Mouse (Mus musculus) cerebellum, adult 11-12 months (tissue): Measurements from ENCODE around the gene Rnf208.

Source experiments
- DNase-seq: peaks from one replicate; pipeline ENCODE4 v3.0.0; 2022

Rnf208 gene

GRCm38 (mm10) chr2:25242101-25242506, at the start of gene Rnf208, which contains the start of gene Cysrt1:
Gene Rnf208 (plus strand): TSS chr2:25242255.
Gene Cysrt1 (minus strand): TSS chr2:25242452.
- peak; percentile 60 for DNase-seq

DNA sequence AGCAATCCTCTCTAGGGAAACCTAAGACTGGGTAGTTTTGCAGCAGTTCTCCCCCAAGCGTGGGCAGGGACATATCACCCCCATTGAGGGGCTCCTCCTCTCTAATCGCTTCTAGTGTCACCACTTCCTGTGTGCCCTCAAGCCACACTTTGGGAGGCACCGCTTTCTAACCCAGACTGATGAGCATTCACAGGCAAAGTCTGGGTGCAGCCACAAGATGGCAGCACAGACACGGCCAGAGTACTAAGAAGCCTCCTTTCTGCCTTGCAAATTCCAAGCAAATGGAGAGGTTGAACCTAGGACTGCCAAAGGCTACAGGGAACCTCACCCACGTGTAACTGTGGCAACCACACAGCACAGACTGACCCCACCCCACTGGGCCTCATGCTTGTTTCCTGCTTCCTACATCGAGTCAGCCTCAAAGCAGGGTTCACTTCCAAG, 48.7 kb upstream of the Rnf208 start:
- peak; percentile 83 for DNase-seq

GRCm38 (mm10) chr2:25194006-25194405, 48.0 kb upstream of the Rnf208 start:
- no peak for DNase-seq

- DNase-seq: no peak
These were observed 47.4 kb upstream of the Rnf208 start for GRCm38 (mm10) chr2:25194486-25195171.

DNA sequence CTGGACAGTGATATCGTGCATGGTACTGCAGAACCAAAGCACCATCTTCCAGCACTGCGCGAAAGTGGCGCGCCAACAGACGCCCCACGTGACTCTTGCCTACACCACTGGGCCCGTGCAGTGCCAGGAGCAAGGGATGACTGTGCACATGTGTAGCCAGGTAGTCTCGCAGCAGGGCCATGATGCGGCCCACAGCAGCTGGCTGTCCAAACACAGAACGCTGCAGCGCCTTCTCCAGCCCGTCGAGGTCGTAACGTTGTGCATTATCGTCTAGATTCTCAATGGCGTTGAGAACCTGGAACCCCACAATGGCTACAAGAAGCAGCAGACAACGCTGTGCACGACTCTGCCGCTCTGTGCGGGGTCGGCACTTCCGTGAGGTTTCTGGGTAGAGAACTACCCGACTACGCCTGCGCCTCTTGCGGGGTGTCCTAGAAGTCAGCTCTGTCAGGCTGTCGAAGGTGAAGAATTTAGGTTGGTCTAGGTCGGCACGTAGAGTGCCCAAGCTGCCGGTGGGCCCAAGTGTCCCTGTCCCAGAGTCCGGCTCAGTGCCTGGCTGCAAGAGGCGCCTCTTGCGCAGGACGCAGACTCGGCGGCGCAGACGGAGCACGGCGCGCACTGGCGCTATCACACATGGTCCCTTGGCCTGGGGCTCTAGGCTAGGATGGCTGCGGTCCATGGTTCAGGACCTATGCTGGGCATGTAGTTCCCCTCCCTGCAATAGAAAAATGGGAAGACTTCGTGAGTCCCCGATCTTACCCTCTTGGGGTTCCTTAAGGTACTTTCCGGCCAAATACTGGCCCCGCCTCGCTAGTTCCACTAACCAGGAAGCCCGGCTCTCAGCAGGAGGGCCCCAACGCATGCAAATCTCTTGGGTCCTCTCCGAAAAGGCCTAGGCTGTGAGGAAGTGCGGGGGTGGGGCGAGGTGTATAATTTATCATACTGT, 46.6 kb upstream of the Rnf208 start:
- no peak for DNase-seq

DNA sequence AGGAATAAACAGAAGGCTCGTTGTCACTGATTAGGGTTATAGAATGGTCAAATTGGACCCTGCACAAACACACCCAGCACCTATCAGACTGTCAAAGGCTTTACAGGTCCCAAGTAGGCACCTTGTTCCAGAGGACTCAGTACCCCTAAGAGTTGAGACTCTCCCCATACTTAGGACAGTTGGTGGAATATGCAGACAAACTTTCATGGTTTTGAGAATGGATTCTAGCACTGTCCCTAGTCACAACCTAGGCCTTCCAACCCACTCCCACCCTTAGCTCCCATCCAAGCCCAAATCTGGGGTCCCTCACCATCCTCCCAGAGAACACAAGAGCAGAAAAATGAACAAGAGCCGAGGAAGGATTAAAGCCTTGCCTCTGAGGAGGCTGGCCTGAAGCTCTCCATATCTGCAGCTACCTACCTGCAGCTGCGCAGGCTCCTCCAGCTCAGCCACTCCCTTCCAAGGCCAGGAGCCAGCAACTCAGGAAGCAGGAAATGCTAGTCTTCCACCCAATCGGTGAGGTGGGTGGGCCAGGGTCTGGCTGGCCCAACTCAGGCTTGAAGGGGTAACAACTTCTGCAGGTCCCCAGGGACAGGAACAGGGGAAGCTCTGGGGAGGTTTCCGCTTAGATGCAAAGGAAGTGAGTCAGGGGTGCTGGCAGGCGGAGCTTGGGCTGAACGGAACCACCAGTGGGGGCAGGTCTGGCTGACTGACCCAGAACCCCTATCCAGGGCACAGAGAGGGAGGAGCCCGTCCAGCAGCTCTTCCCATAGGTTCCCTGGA, 45.7 kb upstream of the Rnf208 start, which contains the start of gene Tor4a:
TSS of gene Tor4a (minus strand) at position 715 of the 783 bp plus-strand sequence.
- DNase-seq: no peak

- DNase-seq: no peak
These were observed 44.9 kb upstream of the Rnf208 start for GRCm38 (mm10) chr2:25197191-25197590.

DNA sequence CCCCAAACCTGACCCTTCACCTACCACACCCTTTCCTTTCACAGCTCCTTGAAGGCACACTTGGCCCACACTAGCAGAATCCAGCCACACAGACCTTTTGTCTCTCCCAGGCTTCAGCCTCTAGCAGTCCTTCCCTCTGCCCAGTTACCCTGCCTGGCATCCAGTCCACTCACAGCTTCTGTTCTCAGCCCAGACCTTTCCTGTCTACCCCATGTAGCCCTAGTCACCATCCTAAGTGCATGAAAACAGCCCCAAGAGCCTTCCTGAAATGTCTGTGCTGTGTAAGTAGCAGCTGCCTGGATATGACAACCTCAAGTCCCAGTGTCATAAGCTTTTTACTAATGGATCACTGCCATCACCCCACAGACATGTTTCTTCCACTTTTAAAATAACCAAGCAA, 44.1 kb upstream of the Rnf208 start:
- DNase-seq: no peak

DNA sequence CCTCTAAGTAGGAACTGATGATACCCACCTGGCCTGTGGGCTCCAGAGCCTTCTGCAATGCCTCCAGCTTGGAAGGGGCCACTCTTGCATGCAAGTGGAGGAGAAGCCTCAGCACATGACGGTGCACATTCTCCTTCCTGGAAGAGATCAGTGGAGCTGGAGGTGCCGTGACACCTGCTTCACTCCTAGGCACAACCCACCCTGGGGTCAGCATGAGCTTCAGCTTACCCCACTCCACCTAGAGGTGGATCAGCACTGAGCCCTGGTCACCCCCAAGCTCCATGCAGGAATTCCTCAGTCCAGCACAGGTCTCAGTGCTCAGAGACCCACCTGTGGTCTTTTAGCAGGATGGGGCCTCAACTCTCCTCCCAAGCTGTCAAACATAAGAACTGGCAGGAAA, 41.4 kb upstream of the Rnf208 start:
- DNase-seq: no peak

DNA sequence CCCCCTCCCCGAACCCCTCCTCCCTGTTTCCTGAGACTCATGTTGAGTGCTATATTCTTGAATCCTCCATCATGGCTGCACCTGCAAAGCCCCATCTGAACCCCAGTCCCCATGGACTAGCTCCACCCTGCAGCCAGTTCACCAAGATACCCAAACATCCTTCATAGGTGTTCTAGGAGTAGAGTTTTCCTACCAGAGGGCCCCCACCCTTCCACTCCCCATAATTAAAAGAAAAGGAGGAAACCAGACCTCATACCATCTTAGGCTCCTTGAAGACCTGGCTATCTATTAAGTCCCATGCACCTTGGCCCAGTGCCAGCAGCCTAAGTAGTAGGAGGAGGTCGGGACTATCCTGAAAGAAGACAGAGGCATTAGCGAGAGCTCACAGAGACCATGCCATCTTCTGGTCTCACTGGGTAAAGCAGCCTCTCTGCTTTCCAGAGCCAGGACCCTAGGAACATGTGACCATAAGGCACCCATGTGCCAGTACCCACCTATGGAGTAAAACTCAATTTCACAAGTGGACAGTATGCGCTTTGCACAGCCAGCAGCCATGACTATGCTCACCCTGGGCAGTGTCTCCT, 38.3 kb upstream of the Rnf208 start:
- DNase-seq: no peak

DNA sequence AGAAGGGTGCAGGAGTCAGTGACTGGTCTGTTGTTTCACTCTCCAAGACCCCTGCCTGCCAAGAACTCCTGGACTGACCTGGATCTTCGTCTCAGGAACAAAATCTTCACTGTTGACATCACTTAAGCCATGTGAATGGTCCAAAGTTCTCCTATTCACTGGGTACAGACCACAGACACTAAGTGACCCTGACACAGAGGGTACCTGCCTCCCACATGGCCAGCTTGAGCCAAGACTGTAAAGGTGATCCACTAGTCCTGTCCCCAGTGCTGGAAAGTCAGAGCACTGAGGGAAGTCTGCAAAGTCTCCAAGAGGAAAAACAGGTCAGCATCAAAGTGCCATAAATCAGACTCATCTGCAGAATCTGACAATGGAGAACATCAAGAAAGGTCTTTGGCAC, 34.5 kb upstream of the Rnf208 start:
- DNase-seq: no peak

GRCm38 (mm10) chr2:25210686-25211085, 31.4 kb upstream of the Rnf208 start:
- DNase-seq: no peak

DNA sequence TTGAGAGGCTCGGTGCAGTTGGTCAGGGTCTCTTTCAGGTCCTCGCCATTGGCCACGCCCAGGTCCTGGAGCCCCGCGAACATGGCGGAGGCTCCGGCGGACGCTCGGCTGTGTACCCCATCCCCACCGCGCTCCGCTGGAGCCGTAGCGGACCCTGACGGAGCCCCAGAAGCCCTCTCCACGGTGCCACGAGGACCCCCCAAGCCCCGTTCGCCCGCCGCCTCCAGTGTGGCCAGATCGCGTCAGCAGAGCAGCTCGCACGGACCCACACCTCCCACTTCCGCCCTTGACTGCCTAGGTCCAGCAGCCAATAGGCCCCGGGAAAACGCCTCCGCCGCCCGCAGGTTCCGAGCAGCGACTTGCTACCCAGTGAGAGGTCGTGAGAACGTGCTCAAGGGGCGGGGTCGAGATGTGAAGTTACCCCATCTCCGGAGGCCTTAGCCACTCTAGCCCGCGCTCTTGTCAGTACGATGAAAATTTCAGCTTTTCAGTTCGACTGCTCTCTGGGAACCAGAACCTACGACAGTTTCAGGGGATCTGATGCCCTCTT, 30.9 kb upstream of the Rnf208 start, which contains the start of gene Nelfb:
TSS of gene Nelfb (minus strand) at position 369 of the 550 bp plus-strand sequence.
- peak; percentile 84 for DNase-seq

DNA sequence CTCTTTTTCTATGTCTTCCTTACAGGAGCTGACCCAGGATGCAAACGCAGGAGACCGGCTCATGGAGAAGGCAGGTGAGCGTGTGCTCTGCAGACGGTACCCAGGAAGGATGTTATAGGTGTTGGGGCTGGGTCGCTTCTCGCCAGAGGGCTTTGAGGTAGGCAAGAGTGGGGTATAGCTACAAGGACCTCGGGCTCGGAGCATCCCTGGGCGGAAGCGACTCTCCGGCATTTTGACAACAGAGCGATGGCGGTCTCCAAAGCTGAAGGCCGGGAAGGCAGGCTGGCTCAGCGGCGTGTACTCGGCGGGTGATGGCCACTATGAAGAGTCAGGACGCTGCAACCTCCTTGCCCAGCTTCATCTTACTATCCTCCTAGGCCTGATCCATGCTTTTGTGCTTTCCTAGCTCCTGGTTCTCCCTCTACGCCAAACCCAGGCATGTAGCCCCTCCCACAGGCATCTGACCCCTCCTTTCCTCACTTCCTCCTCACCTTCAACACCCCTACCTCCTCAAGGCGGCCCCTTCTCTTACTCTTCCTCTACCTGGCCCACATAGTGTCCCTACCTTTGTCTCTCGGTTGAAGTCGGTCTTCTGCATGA, 28.7 kb upstream of the Rnf208 start:
- no peak for DNase-seq

DNA sequence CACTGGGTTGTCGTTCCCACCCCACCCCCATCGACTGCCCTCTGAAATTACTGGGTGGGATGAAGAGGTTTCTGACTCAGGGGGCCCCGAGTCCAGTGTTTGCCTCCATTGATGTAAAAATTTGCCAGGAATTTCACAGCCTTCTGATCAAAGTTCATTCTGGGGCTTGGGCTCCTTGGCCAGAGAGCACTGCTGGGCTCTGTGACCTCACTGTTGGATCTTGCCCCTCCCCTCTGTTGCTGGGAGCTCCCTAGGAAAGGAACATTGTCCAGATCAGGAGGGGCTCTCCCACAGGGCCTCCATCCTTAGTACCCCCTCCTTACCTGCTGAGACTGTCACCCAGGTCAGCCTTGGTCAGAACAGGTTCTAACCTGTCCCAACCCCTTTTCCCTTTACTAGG, 27.6 kb upstream of the Rnf208 start, which contains the start of gene Stpg3:
TSS of gene Stpg3 (minus strand) at position 194 of the 400 bp plus-strand sequence.
- no peak for DNase-seq

GRCm38 (mm10) chr2:25217666-25218065, 24.4 kb upstream of the Rnf208 start:
- no peak for DNase-seq

GRCm38 (mm10) chr2:25218445-25218844, 23.6 kb upstream of the Rnf208 start, which contains the start of gene Fam166a:
Gene Fam166a (plus strand): TSS chr2:25218745.
- DNase-seq: no peak

DNA sequence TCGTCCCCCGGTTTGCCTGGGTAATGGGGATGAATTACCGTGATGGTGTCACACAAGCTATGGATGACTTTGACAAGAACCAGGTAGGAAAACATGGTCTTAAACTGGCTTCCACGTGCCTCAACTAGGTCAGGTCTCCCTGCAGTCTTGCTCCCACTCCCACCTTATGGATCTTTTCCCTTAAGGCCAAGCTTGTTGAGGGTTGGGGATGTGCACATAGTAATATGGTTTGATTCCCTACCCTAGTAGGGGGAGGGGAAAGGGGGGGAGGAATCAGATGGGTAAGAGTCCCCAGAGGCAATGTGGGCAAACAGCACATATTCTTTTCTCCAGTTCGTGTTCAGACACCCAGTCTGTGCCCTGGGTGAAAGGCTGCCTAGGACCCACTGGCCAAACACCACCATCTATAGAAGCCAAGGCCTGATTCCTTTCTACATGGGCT, 20.7 kb upstream of the Rnf208 start:
- no peak for DNase-seq

GRCm38 (mm10) chr2:25223681-25224491, 18.2 kb upstream of the Rnf208 start:
- DNase-seq: peak; percentile 84

DNA sequence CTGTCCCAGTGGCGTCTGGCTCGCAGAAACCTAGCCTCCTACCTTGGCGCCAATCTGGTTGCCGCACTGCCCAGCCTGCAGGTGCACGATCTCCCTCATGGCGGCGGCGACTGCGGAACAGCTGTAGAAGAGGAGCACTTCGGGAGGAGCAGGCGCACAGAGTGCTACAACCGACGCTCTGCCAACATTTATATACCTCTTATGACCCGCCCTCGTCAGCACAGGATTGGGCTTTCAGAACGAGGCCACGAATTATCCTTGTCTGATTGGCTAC, 17.6 kb upstream of the Rnf208 start, which contains the start of gene Tubb4b:
TSS of gene Tubb4b (minus strand) at position 211 of the 274 bp plus-strand sequence.
- no peak for DNase-seq
